Mouse (Mus musculus) forebrain, embryonic 12.5 days (tissue): ENCODE measurements around the gene Slco3a1. TPM values are rescaled to one million over a fixed set of nuclear protein-coding genes. Genes with fewer than 3 reads are reported as not detected.

Experiments used
- ATAC-seq: fragments of 200-750 bp; cut with Nextera tagmentation; 2 replicates; pipeline ENCODE4 v1.8.0; 2017; ENCODE audit warnings: moderate TSS enrichment; ENCODE audit not compliant: low FRiP score
- H3K27ac ChIP-seq: fragments of 300-500 bp; sonication (generic); 2 replicates; pipeline ENCODE4 v1.5.1; 2016; ENCODE audit warnings: mild to moderate bottlenecking
- H3K27me3 ChIP-seq: fragments of 300-500 bp; sonication (generic); 2 replicates; pipeline ENCODE4 v1.6.1; 2016; ENCODE audit warnings: mild to moderate bottlenecking
- H3K36me3 ChIP-seq: fragments of 300-500 bp; sonication (generic); replicated peaks from 2 replicates; pipeline ENCODE4 v1.6.1; 2016; ENCODE audit warnings: mild to moderate bottlenecking
- H3K4me1 ChIP-seq: fragments of 300-500 bp; sonication (generic); 2 replicates; pipeline ENCODE4 v1.6.1; 2016
- H3K4me2 ChIP-seq: fragments of 300-500 bp; sonication (generic); 2 replicates; pipeline ENCODE4 v1.6.1; 2016; ENCODE audit warnings: mild to moderate bottlenecking, moderate library complexity
- H3K4me3 ChIP-seq: fragments of 300-500 bp; sonication (generic); replicated peaks from 2 replicates; pipeline ENCODE4 v1.5.1; 2016; ENCODE audit warnings: mild to moderate bottlenecking
- H3K9ac ChIP-seq: fragments of 300-500 bp; sonication (generic); 2 replicates; pipeline ENCODE4 v1.6.1; 2016; ENCODE audit warnings: mild to moderate bottlenecking
- H3K9me3 ChIP-seq: fragments of 300-500 bp; sonication (generic); 2 replicates; pipeline ENCODE4 v1.6.1; 2016
- WGBS: fragments of 180-500 bp; shearing (Covaris S2); methylation state at CpG from one replicate; pipeline ENCODE4 v1.1.7; 2016; 5-methylcytosine and 5-hydroxymethylcytosine counted together
- microRNA-seq: library from miRNA; unstranded; fragments of <30 nt; microRNA quantifications from one replicate; pipeline ENCODE4, GENCODE M21; 2017
- polyA plus RNA-seq: library from polyadenylated mRNA; unstranded; fragments of >200 nt; fragmentation: Nextera tagmentation; extraction: Ambion mirVana; gene quantifications from 2 replicates; pipeline ENCODE4 v1.2.1, GENCODE M21; 2016

The Slco3a1 gene
- polyA plus RNA-seq, 1 experiment from 2014 or later: 12.0 TPM

DNA sequence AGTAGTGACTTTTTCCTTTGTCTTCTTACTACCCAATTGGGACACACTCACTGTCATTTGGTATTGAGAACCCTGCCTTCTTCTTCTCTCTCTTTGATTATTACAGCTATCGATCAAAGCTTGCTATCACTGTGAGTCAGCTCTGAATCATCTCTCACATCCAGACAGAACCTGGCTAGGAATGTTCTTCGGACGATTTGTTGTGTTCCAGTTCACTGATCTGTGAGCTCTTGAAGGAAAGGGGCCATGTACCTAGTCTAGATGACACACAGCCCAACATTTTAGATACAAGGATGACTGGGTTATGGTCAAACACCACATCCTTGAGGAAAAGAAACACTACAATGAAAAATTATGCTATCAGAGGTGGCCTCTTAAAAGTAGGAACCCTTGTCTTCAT lies 275.2 kb downstream of the Slco3a1 start:
- Histone ChIP-seq H3K9me3 (no peaks in the 10 kb centered on the region), H3K4me2 (no peak overlapping the region)

DNA sequence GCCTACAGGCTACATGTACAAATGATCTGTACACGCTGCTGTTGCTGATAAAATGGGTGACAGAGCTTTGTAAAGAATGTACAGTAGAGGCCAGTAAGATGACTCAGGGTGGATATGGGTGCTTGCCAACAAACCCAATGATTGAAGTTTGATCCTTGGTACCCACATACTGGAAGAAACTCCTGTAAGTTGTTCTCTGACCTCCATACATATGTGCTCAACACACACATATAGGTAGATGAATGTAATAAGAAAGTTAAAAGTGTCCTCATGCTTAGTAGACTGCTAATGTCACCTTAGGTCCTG lies 284.5 kb downstream of the Slco3a1 start:
- 87% methylated on average over 1 of the region's 1 CpGs for WGBS
- Histone ChIP-seq H3K9ac (no peak overlapping the region), H3K27me3 (no peaks in the 10 kb centered on the region), H3K27ac (no peak overlapping the region), H3K4me1 (no peaks in the 10 kb centered on the region; the same call in 1 of the 2 replicates), H3K4me3 (no peak overlapping the region), H3K4me2 (no peak overlapping the region), H3K36me3 (no peaks in the 10 kb centered on the region), H3K9me3 (no peaks in the 10 kb centered on the region)
- ATAC-seq: no peak

More for the DNA sequence above, 275.2 kb downstream of the Slco3a1 start:
- Histone ChIP-seq H3K27ac (no peak overlapping the region), H3K4me3 (no peak overlapping the region), H3K9ac (no peak overlapping the region), H3K27me3 (no peaks in the 10 kb centered on the region), H3K36me3 (no peaks in the 10 kb centered on the region), H3K4me1 (no peaks in the 10 kb centered on the region)
- 95% methylated on average over 3 of the region's 3 CpGs for WGBS
- no peak for ATAC-seq

DNA sequence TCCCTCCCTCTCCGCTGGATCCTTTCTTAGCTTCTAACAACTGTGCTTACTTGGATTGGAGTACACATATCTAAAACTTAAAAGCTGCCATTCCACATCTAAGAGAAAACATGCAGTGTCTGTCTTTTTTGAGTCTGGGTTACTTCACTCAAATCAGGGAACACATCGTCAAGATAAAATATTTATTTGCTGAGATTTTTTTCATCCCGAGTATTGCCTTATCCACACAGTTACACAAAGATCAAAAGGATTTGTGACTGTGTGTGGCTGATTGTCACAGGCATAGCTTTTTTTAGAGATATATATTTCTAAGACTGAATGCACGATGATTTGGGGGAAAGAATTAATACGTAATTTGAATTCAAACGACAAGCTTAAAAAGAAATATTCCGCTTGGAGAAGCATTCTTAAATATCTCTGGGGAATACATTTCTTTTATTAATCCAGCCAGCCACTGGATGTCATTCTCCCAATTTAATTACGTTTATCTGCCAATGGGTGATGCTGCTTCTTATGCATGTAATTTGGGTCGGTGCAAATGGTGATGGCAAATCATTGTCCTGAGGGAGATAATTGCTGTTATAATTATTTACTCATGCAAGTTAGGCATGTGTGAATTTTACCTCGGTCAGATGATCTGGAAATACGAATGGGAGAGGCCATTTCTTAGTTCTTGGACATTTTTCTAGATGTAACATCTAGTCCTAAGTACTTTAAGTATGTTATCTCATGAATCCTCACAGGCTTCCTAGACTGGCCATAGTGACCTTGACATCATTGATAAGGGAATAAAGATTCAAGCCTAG lies 285.1 kb downstream of the Slco3a1 start:
- WGBS: 71% methylated on average over 11 of the region's 11 CpGs
- H3K27me3 ChIP-seq: no peaks in the 10 kb centered on the region
- H3K27ac ChIP-seq: no peak overlapping the region
- no peaks in the 10 kb centered on the region; the same call in 1 of the 2 replicates for H3K4me1 ChIP-seq
- no peak for ATAC-seq
- no peak overlapping the region for H3K9ac ChIP-seq
- no peaks in the 10 kb centered on the region for H3K9me3 ChIP-seq
- no peak overlapping the region for H3K4me3 ChIP-seq
- H3K4me2 ChIP-seq: no peak overlapping the region
- no peaks in the 10 kb centered on the region for H3K36me3 ChIP-seq

DNA sequence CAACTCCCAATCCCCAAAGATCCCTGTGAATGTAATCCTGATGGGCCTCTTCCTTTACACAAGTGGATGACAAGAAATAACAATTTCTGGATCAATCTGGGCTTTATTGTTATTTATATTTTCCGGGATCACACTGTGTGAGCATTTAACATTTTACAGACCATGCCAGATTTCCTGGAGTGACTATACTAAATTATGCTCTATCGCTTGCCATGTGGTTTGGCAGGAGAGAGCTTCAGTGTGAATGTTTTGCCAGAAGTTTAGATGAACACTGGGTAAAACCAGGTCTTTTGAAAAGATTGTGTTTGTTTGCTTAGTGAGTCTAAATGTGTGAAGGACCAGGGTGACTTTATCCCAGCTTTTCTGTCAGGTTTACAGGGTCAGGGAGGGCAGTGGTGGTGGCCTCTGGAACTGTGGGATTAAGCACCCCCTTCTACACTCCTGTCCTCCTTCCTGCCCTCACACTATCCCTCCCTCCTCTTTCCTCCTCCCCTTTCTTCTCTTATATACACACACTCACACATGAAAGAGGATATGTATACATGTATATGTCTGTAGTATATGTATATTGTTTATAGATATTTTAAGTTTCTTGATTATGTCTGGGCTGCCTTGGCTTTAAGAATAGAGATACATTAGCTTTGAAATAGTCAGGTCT lies 287.9 kb downstream of the Slco3a1 start:
- H3K4me2 ChIP-seq: no peak overlapping the region
- H3K27ac ChIP-seq: no peak overlapping the region
- no peaks in the 10 kb centered on the region for H3K9me3 ChIP-seq
- no peak overlapping the region for H3K4me3 ChIP-seq
- no peak for ATAC-seq
- no peaks in the 10 kb centered on the region for H3K27me3 ChIP-seq
- no peaks in the 10 kb centered on the region for H3K36me3 ChIP-seq
- no peaks in the 10 kb centered on the region; the same call in 1 of the 2 replicates for H3K4me1 ChIP-seq
- WGBS: 88% methylated on average over 2 of the region's 2 CpGs
- no peak overlapping the region for H3K9ac ChIP-seq

DNA sequence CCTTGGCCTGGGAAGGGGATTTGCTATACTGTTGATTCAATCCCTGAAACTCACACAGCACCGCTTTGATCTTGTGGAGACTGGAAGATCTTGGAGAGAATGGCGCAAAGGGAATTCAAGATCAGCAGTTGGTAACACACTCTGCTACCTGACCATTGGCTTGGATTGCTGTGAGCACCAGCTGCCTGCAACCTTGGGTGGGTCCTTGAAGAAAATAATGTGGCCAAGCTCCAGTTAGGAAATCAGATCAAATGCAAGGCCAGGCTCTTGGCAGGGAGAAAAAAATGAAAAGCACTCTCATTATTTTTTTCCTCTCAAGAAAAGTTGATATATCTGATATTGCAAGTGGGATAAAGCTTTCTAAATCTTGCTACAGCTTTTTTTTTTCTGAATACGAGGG lies 298.3 kb downstream of the Slco3a1 start:
- H3K27ac ChIP-seq: no peak overlapping the region
- no peak for ATAC-seq
- H3K4me2 ChIP-seq: no peak overlapping the region
- no peak overlapping the region for H3K4me3 ChIP-seq
- no peak overlapping the region for H3K9ac ChIP-seq
- no peaks in the 10 kb centered on the region for H3K4me1 ChIP-seq
- no peaks in the 10 kb centered on the region for H3K27me3 ChIP-seq
- no peaks in the 10 kb centered on the region for H3K36me3 ChIP-seq
- H3K9me3 ChIP-seq: no peaks in the 10 kb centered on the region
- 81% methylated on average over 3 of the region's 3 CpGs for WGBS

DNA sequence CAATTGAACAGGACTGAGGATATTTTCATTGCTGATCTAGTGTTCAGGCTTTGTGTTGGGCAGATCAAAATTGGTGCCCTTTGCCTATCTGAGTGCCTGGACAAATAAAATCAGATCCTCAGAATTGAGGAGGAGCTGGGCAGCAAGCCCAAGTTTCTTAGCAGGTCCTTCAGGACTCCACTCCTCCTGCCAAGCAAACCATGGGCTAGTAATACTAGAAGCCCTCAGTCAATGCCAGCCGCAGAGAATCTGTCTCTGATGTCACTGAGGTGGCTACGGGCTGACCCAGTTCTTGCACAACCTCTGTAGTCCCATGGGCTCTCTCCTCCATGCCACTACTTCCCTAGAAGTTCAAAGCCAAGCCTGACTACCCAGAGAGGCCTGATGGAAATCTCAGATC lies 302.5 kb downstream of the Slco3a1 start:
- Histone ChIP-seq H3K27ac (no peak overlapping the region), H3K4me2 (no peak overlapping the region), H3K36me3 (no peaks in the 10 kb centered on the region), H3K9me3 (no peaks in the 10 kb centered on the region), H3K27me3 (no peaks in the 10 kb centered on the region), H3K4me3 (no peak overlapping the region), H3K4me1 (no peaks in the 10 kb centered on the region), H3K9ac (no peak overlapping the region)
- WGBS: 91% methylated on average over 2 of the region's 2 CpGs
- ATAC-seq: no peak

DNA sequence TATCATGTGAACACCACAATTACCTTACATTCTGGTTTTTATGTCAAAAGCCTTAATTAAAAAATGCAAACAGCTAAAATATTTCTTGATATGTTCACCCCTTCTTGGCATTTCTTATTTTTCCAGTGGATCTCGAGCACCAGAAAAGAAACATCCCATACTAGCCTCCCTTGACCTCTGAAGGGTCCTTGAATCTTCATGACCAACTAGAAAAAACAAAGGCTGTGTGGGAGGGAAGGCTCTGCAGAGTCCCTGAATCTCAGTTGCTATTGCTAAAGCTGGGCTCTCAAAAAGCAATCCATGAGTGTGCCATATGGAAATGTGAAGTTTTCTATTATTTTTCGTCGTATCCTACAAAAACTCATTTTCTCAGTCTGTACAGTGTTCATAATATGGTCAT lies 313.3 kb downstream of the Slco3a1 start:
- Histone ChIP-seq H3K36me3 (no peaks in the 10 kb centered on the region), H3K27me3 (no peaks in the 10 kb centered on the region), H3K27ac (peak overlapping the region; percentile 71; the same call in 1 of the 2 replicates), H3K4me3 (no peak overlapping the region), H3K4me1 (peaks cover 26% of the 10 kb centered on the region), H3K9ac (no peak overlapping the region), H3K4me2 (no peak overlapping the region), H3K9me3 (peaks cover 5% of the 10 kb centered on the region; the same call in 1 of the 2 replicates)
- 78% methylated on average over 3 of the region's 3 CpGs for WGBS
- ATAC-seq: no peak

DNA sequence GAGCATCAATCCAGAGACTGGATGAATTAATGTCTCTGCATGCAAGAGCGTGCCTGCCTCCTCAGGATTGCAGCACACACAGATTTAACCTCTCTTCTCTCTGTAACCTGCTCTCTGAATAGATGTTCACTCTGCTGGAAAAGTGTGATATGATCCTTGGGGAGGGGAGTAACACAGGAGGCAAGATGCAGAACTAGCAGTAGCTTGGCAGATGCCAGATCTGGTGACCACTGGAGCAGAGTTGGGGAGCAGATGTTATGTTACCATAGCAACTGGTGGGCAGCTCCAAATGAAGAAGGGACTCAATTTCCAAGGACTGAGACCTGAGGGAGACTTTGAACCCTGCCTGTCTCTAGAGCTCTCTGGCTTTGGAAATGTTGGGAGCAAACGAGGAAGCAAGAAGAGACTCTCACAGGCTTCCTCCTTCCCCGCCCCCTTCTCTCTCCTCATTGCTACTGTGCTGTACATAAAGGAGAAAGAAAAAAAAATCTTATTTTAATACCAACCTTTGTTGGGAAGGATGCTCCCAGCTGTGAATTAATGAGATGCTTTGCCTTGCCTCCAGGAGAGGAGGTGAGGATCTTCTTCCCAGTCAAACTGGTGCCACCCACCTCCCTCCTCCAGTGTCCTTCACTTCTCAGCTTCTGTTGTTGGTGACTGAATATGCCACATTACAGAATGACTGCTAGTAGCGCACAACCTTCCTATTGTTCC lies 314.0 kb downstream of the Slco3a1 start:
- H3K27me3 ChIP-seq: no peaks in the 10 kb centered on the region
- peaks cover 5% of the 10 kb centered on the region; the same call in 1 of the 2 replicates for H3K9me3 ChIP-seq
- no peak overlapping the region for H3K4me2 ChIP-seq
- no peak overlapping the region for H3K9ac ChIP-seq
- H3K36me3 ChIP-seq: no peaks in the 10 kb centered on the region
- H3K27ac ChIP-seq: peak overlapping the region; percentile 71
- 34% methylated on average over 4 of the region's 4 CpGs for WGBS
- H3K4me1 ChIP-seq: peaks cover 26% of the 10 kb centered on the region
- peak; percentile 90 for ATAC-seq
- H3K4me3 ChIP-seq: no peak overlapping the region

Small RNA genes lying within 50 kb of the gene (microRNA-seq; reads per million reads assigned to microRNA genes)
- gene Gm27459: not detected
